Mouse (Mus musculus) adipose tissue, adult 10 weeks (tissue): Measurements from ENCODE around the gene Ibsp. TPM values are rescaled to one million over a fixed set of nuclear protein-coding genes. Genes with fewer than 3 reads are reported as not detected.

ENCODE experiments used
- polyA plus RNA-seq: library from polyadenylated mRNA; stranded (reverse); fragments of 350-450 nt; fragmentation: Illumina TruSeq; extraction: RNeasy Lipid Tissue Mini Kit (QIAGEN cat#74804); gene quantifications from one replicate; pipeline ENCODE4 v1.2.3, GENCODE M21; 2014; ENCODE audit warnings: low read depth, low replicate concordance

Ibsp gene
- polyA plus RNA-seq, result not detected

DNA sequence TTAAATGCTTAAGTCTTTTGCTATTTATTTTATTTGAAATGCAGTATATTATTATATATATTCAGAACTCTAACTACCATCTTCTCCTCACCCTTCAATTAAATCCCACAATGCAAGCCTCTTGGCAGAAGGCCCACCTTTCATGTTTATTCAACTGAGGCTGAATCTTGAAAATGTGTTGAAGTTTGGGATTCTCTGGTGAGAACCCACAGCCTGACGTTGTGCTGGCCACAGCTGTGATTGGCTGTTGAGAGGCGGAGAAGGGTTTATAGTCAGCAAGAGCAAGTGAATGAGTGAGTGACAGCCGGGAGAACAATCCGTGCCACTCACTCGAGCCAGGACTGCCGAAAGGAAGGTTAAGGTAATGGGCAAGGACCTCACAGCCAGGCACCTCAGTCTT, at the start of gene Ibsp:
TSS of gene Ibsp (plus strand) at position 178 of the 400 bp plus-strand sequence.

GRCm38 (mm10) chr5:104325029-104325428, 26.1 kb downstream of the Ibsp start, which contains the start of gene Mepe:
Mepe (plus strand) TSS chr5:104325329.

Other genes with a start within 250 kb of the Ibsp start
- gene Gm17660, start 221.6 kb upstream of the Ibsp start, polyA plus RNA-seq, result not detected
- gene Sparcl1, start 185.4 kb upstream of the Ibsp start, polyA plus RNA-seq, result 169 TPM
- gene Dspp, start 128.5 kb upstream of the Ibsp start, polyA plus RNA-seq, result not detected
- gene Dmp1, start 96.6 kb upstream of the Ibsp start, polyA plus RNA-seq, result not detected
- not detected for gene Mepe, start 26.2 kb downstream of the Ibsp start, polyA plus RNA-seq
- gene Spp1, start 135.9 kb downstream of the Ibsp start, polyA plus RNA-seq, result 3.4 TPM
- gene Pkd2, start 160.3 kb downstream of the Ibsp start, polyA plus RNA-seq, result 24.1 TPM
- 1.3 TPM for gene BC005561, start 209.2 kb downstream of the Ibsp start, polyA plus RNA-seq